Mouse (Mus musculus) small intestine, adult 2 months (tissue): ENCODE measurements around the gene Mfap5.

ENCODE experiments used
- CTCF ChIP-seq: fragments of 200-500 bp; IDR thresholded peaks from 2 replicates; pipeline ENCODE4 v1.5.1; 2012; ENCODE audit warnings: low read depth, mild to moderate bottlenecking, control low read depth, inconsistent platforms, low read length, moderate library complexity, mixed read lengths; ENCODE audit not compliant: insufficient replicate concordance, insufficient read length; ENCODE audit errors: extremely low read depth
- POLR2A ChIP-seq: fragments of 200-500 bp; IDR thresholded peaks from 2 replicates; pipeline ENCODE4 v1.6.1; 2012; ENCODE audit warnings: low read depth, mild to moderate bottlenecking, control low read depth, inconsistent platforms, low read length, moderate library complexity

DNA sequence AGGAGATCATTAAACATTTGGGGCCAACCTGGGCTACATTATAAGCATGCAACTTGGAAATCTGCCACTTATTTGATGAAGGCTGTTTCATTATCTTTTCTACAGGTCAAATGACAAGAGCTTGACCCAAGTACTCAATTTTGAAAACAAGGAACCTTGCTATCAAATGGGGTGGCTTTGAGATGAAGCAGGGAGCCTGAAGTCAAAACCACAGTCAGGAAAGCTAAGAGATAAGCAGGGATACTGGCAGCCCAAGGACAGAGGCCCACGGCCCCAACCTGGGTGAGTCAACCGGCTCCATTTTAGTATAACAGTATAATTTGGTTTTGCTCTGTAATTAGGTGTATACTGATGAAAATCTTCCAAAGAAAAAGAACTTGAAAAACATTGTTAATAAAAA is 35.4 kb upstream of the Mfap5 start:
- TF ChIP-seq CTCF (no peak), POLR2A (no peak)
